Mouse (Mus musculus) MEL (cell line): Measurements from ENCODE around the gene Zfp282. TPM values are rescaled to one million over a fixed set of nuclear protein-coding genes. Genes with fewer than 3 reads are reported as not detected.
A peak's percentile ranks its signal among the peaks of the same experiment; 100 is the strongest.

Source experiments
- DNase-seq: peaks from one replicate; pipeline ENCODE4 v3.0.0; 2011; ENCODE audit warnings: low read depth, low spot score
- H3K27ac ChIP-seq: 2 replicates; pipeline ENCODE4 v1.5.1; 2012; ENCODE audit warnings: low read depth, mild to moderate bottlenecking, control low read depth, low read length, moderate library complexity; ENCODE audit not compliant: control insufficient read depth
- H3K27me3 ChIP-seq, 2 experiments: fragments of 150-350 bp in 1 of 2; sonication (generic) in 1 of 2; 2 replicates each; pipeline ENCODE4 v1.6.1; 2012; ENCODE audit warnings: low read length in 2 of 2, mild to moderate bottlenecking in 2 of 2, improper control_type of control experiment in 1 of 2, moderate library complexity in 1 of 2; ENCODE audit not compliant: insufficient read depth in 2 of 2, control insufficient read depth in 1 of 2
- H3K36me3 ChIP-seq, 2 experiments: 2 replicates each; pipeline ENCODE4 v1.6.1; 2012 to 2014; ENCODE audit warnings: low read length in 2 of 2, improper control_type of control experiment in 1 of 2, inconsistent platforms in 1 of 2, mild to moderate bottlenecking in 1 of 2; ENCODE audit not compliant: insufficient read depth in 2 of 2, control insufficient read depth in 1 of 2
- H3K4me1 ChIP-seq, 2 experiments: fragments of 150-350 bp in 1 of 2; sonication (generic) in 1 of 2; 2 replicates each; pipeline ENCODE4 v1.6.1; 2012; ENCODE audit warnings: low read length in 2 of 2, improper control_type of control experiment in 1 of 2, mild to moderate bottlenecking in 1 of 2; ENCODE audit not compliant: insufficient read depth in 2 of 2, control insufficient read depth in 1 of 2
- H3K4me3 ChIP-seq, 2 experiments: fragments of 150-350 bp in 1 of 2; sonication (generic) in 1 of 2; 2 replicates each; pipeline ENCODE4 v1.5.1; 2012; ENCODE audit warnings: low read depth in 2 of 2, low read length in 2 of 2, mild to moderate bottlenecking in 2 of 2, moderate library complexity in 2 of 2, control low read depth in 1 of 2, improper control_type of control experiment in 1 of 2; ENCODE audit not compliant: control insufficient read depth in 1 of 2, insufficient read depth in 1 of 2
- H3K79me2 ChIP-seq: 2 replicates; pipeline ENCODE4 v1.6.1; 2012; ENCODE audit warnings: mild to moderate bottlenecking, low read length, moderate library complexity; ENCODE audit not compliant: control insufficient read depth, poor library complexity, insufficient read depth
- H3K9ac ChIP-seq: 2 replicates; pipeline ENCODE4 v1.6.1; 2012; ENCODE audit warnings: low read depth, mild to moderate bottlenecking, control low read depth, low read length, moderate library complexity; ENCODE audit not compliant: control insufficient read depth, poor library complexity, severe bottlenecking
- H3K9me3 ChIP-seq: fragments of 150-350 bp; sonication (generic); replicated peaks from 2 replicates; pipeline ENCODE4 v1.6.1; 2012; ENCODE audit warnings: mild to moderate bottlenecking, low read length, improper control_type of control experiment, moderate library complexity; ENCODE audit not compliant: insufficient read depth
- CHD1 ChIP-seq: IDR thresholded peaks from 2 replicates; pipeline ENCODE4 v1.6.1; 2012; ENCODE audit warnings: low read depth, mild to moderate bottlenecking, inconsistent platforms, low read length, improper control_type of control experiment
- ETS1 ChIP-seq: IDR thresholded peaks from 2 replicates; pipeline ENCODE4 v1.6.1; 2012; ENCODE audit warnings: low read depth, mild to moderate bottlenecking, inconsistent platforms, low read length, improper control_type of control experiment, moderate library complexity
- GABPA ChIP-seq: IDR thresholded peaks from 2 replicates; pipeline ENCODE4 v1.6.1; 2012; ENCODE audit warnings: low read depth, mild to moderate bottlenecking, inconsistent platforms, low read length, improper control_type of control experiment, moderate library complexity
- GATA1 ChIP-seq: IDR thresholded peaks from 2 replicates; pipeline ENCODE4 v1.6.1; 2011; ENCODE audit warnings: low read depth, low read length, improper control_type of control experiment
- HCFC1 ChIP-seq: IDR thresholded peaks from 2 replicates; pipeline ENCODE4 v1.6.1; 2012; ENCODE audit warnings: low read depth, mild to moderate bottlenecking, inconsistent platforms, low read length, improper control_type of control experiment, moderate library complexity
- JUND ChIP-seq: IDR thresholded peaks from 2 replicates; pipeline ENCODE4 v1.6.1; 2011; ENCODE audit warnings: low read depth, mild to moderate bottlenecking, improper control_type of control experiment, low read length
- KAT2A ChIP-seq: conservative IDR thresholded peaks from 2 replicates; pipeline ENCODE4 v1.6.1; 2012; ENCODE audit warnings: low read depth, low read length, improper control_type of control experiment, inconsistent platforms
- MAX ChIP-seq: IDR thresholded peaks from 2 replicates; pipeline ENCODE4 v1.6.1; 2011; ENCODE audit warnings: low read length, improper control_type of control experiment
- MAZ ChIP-seq: IDR thresholded peaks from 2 replicates; pipeline ENCODE4 v1.6.1; 2012; ENCODE audit warnings: low read depth, mild to moderate bottlenecking, inconsistent platforms, low read length, improper control_type of control experiment
- MEF2A ChIP-seq: IDR thresholded peaks from 2 replicates; pipeline ENCODE4 v1.6.1; 2014; ENCODE audit warnings: low read depth, mild to moderate bottlenecking, inconsistent platforms, low read length, improper control_type of control experiment; ENCODE audit not compliant: poor library complexity, insufficient replicate concordance, severe bottlenecking; ENCODE audit errors: extremely low read depth
- MXI1 ChIP-seq: IDR thresholded peaks from 2 replicates; pipeline ENCODE4 v1.6.1; 2011; ENCODE audit warnings: mild to moderate bottlenecking, low read depth, low read length, improper control_type of control experiment
- MYC ChIP-seq: IDR thresholded peaks from 2 replicates; pipeline ENCODE4 v1.6.1; 2011; ENCODE audit warnings: low read depth, mild to moderate bottlenecking, low read length, improper control_type of control experiment, moderate library complexity
- NELFE ChIP-seq: IDR thresholded peaks from 2 replicates; pipeline ENCODE4 v1.6.1; 2011; ENCODE audit warnings: low read depth, low read length, improper control_type of control experiment
- NRF1 ChIP-seq: IDR thresholded peaks from 2 replicates; pipeline ENCODE4 v1.6.1; 2014; ENCODE audit warnings: low read depth, mild to moderate bottlenecking, inconsistent platforms, low read length, improper control_type of control experiment, moderate library complexity; ENCODE audit not compliant: poor library complexity, insufficient read depth, severe bottlenecking
- POLR2AphosphoS2 ChIP-seq: IDR thresholded peaks from 2 replicates; pipeline ENCODE4 v1.6.1; 2011; ENCODE audit warnings: low read length, improper control_type of control experiment
- POLR2AphosphoS5 ChIP-seq: IDR thresholded peaks from 2 replicates; pipeline ENCODE4 v1.6.1; 2012; ENCODE audit warnings: low read depth, borderline replicate concordance, mild to moderate bottlenecking, inconsistent platforms, low read length, moderate library complexity, mixed read lengths
- RCOR1 ChIP-seq: IDR thresholded peaks from 2 replicates; pipeline ENCODE4 v1.6.1; 2012; ENCODE audit warnings: low read depth, mild to moderate bottlenecking, inconsistent platforms, low read length, improper control_type of control experiment
- SIN3A ChIP-seq: IDR thresholded peaks from 2 replicates; pipeline ENCODE4 v1.6.1; 2012; ENCODE audit warnings: low read length, improper control_type of control experiment, inconsistent platforms
- TBP ChIP-seq: IDR thresholded peaks from 2 replicates; pipeline ENCODE4 v1.8.0; 2011; ENCODE audit warnings: low read depth, low read length, improper control_type of control experiment
- TCF12 ChIP-seq: IDR thresholded peaks from 2 replicates; pipeline ENCODE4 v1.6.1; 2014; ENCODE audit warnings: low read depth, mild to moderate bottlenecking, inconsistent platforms, low read length, improper control_type of control experiment, moderate library complexity
- USF1 ChIP-seq: IDR thresholded peaks from 2 replicates; pipeline ENCODE4 v1.6.1; 2014; ENCODE audit warnings: low read depth, mild to moderate bottlenecking, inconsistent platforms, low read length, improper control_type of control experiment, moderate library complexity
- USF2 ChIP-seq, 2 experiments: IDR thresholded peaks; 2 replicates each; pipeline ENCODE4 v1.6.1; 2011 to 2012; ENCODE audit warnings: improper control_type of control experiment in 2 of 2, low read length in 2 of 2, borderline replicate concordance in 1 of 2, inconsistent platforms in 1 of 2, low read depth in 1 of 2, mild to moderate bottlenecking in 1 of 2; ENCODE audit not compliant: insufficient read depth in 1 of 2
- ZKSCAN1 ChIP-seq: IDR thresholded peaks from 2 replicates; pipeline ENCODE4 v1.6.1; 2012; ENCODE audit warnings: low read depth, mild to moderate bottlenecking, inconsistent platforms, low read length, improper control_type of control experiment, moderate library complexity
- ZMIZ1 ChIP-seq: IDR thresholded peaks from 2 replicates; pipeline ENCODE4 v1.6.1; 2012; ENCODE audit warnings: low read depth, mild to moderate bottlenecking, inconsistent platforms, low read length, improper control_type of control experiment, moderate library complexity
- ZNF384 ChIP-seq: IDR thresholded peaks from 2 replicates; pipeline ENCODE4 v1.6.1; 2012; ENCODE audit warnings: low read depth, mild to moderate bottlenecking, inconsistent platforms, low read length, improper control_type of control experiment
- polyA plus RNA-seq, 2 experiments: library from polyadenylated mRNA; stranded (reverse) in 1 of 2; unstranded in 1 of 2; fragments of >175 nt in 1 of 2; fragments of >200 nt in 1 of 2; gene quantifications; 2 replicates each; pipeline versions ENCODE4 v1.2.1 to v1.2.4; 2012; ENCODE audit warnings: low replicate concordance in 2 of 2, low read depth in 1 of 2; ENCODE audit not compliant: insufficient read length in 2 of 2, insufficient read depth in 1 of 2, missing spikeins in 1 of 2
- total RNA-seq: library from RNA; depleted of rRNA; stranded (reverse); fragments of 300-350 nt; gene quantifications from 2 replicates; pipeline ENCODE4 v1.2.3, GENCODE M21; 2012

Gene Zfp282
- total and polyA plus RNA-seq, 3 experiments = 8.2 to 13.8 TPM; not detected in 1

- peak; percentile 93 for TF ChIP-seq TBP
- TF ChIP-seq MAX = 0 out of 2 replicates have a peak, but pooled peaks have one; percentile 18
- no peak for TF ChIP-seq MAZ
- peak; percentile 19; the same call in 1 of the 2 replicates for TF ChIP-seq SIN3A
- TF ChIP-seq MXI1 = peak; percentile 73
- TF ChIP-seq MYC = 0 out of 2 replicates have a peak, but pooled peaks have one; percentile 41
- no peak for TF ChIP-seq GABPA
- peak; percentile 87; the same call in 1 of the 2 replicates for TF ChIP-seq CHD1
- TF ChIP-seq ETS1 = 0 out of 2 replicates have a peak, but pooled peaks have one; percentile 20
- peak overlapping the region; percentile 78 to 91 for H3K4me3 ChIP-seq
- peak; percentile 58 for DNase-seq
- peaks cover 0 to 25% of the 10 kb centered on the region in 2 experiments; a peak in 3 of 4 replicates for H3K36me3 ChIP-seq
- peaks cover 28% of the 10 kb centered on the region for H3K79me2 ChIP-seq
- peak overlapping the region; percentile 93 for H3K9ac ChIP-seq
- H3K4me1 ChIP-seq = peaks cover 11 to 27% of the 10 kb centered on the region in 2 experiments; a peak in 3 of 4 replicates
- H3K27me3 ChIP-seq = no peaks in the 10 kb centered on the region
- peak overlapping the region; percentile 77 for H3K27ac ChIP-seq
- no peaks in the 10 kb centered on the region for H3K9me3 ChIP-seq
Measured at GRCm38 (mm10) chr6:47919646-47920446, 42.8 kb downstream of the Zfp282 start.

GRCm38 (mm10) chr6:47920447-47921340 is 43.7 kb downstream of the Zfp282 start, which contains the start of gene Zfp212:
Gene Zfp212 (plus strand): TSS chr6:47920476.
- Histone ChIP-seq H3K27me3 (no peaks in the 10 kb centered on the region), H3K9ac (peak within 1 kb of the TSS; percentile 93), H3K4me3 (peak within 1 kb of the TSS; percentile 78 to 91), H3K9me3 (no peaks in the 10 kb centered on the region), H3K36me3 (peaks cover 0 to 25% of the 10 kb centered on the region in 2 experiments; a peak in 3 of 4 replicates), H3K79me2 (peaks cover 31% of the 10 kb centered on the region), H3K27ac (peak within 1 kb of the TSS; percentile 92), H3K4me1 (peaks cover 11 to 27% of the 10 kb centered on the region in 2 experiments; a peak in 3 of 4 replicates)
- DNase-seq = peak; percentile 95
- peak; percentile 54; the same call in 1 of the 2 replicates for TF ChIP-seq POLR2AphosphoS2
- TF ChIP-seq USF1 = 0 out of 2 replicates have a peak, but pooled peaks have one; percentile 11
- no peak for TF ChIP-seq ZKSCAN1
- no peak; the same call in 1 of the 2 replicates for TF ChIP-seq KAT2A
- TF ChIP-seq ZNF384 = no peak
- TF ChIP-seq GABPA = no peak; the same call in 1 of the 2 replicates
- TF ChIP-seq NELFE = peak; percentile 64; the same call in 1 of the 2 replicates
- TF ChIP-seq USF2 (IDR thresholded peaks at IDR 0.05; ENCODE audit: borderline replicate concordance in 1 of 2, insufficient read depth in 1 of 2, low read depth in 1 of 2, low read length in 2 of 2) = no peak
- TF ChIP-seq MAZ = no peak
- peak; percentile 56 for TF ChIP-seq TCF12
- no peak for TF ChIP-seq ETS1
- TF ChIP-seq POLR2AphosphoS5 = no peak
- TF ChIP-seq ZMIZ1 = no peak; the same call in 1 of the 2 replicates
- no peak for TF ChIP-seq NRF1
- TF ChIP-seq RCOR1 = no peak
- no peak for TF ChIP-seq GATA1
- TF ChIP-seq HCFC1 = peak; percentile 88
- TF ChIP-seq MEF2A = no peak
- no peak for TF ChIP-seq JUND
